Mouse (Mus musculus) gastrocnemius, adult 8-10 months (tissue): ENCODE data around the gene Nedd9. TPM values are rescaled to one million over a fixed set of nuclear protein-coding genes. Genes with fewer than 3 reads are reported as not detected.
"Not testable (repeated sequence)": the region's sequence is repeated elsewhere in the genome, so short reads cannot be mapped to it uniquely, and the experiment has no call there.

ENCODE experiments used
- DNase-seq, 2 experiments: peaks; one replicate each; pipeline ENCODE4 v3.0.0; 2022; ENCODE audit warnings: low spot score in 2 of 2
- total RNA-seq, 4 experiments: library from RNA; stranded (reverse); gene quantifications; 2 replicates each; pipeline ENCODE4 v1.2.4; 2022

Gene Nedd9
- total RNA-seq, 4 experiments from 2014 or later, result 2.0 to 7.9 (median 2.4) TPM

DNA sequence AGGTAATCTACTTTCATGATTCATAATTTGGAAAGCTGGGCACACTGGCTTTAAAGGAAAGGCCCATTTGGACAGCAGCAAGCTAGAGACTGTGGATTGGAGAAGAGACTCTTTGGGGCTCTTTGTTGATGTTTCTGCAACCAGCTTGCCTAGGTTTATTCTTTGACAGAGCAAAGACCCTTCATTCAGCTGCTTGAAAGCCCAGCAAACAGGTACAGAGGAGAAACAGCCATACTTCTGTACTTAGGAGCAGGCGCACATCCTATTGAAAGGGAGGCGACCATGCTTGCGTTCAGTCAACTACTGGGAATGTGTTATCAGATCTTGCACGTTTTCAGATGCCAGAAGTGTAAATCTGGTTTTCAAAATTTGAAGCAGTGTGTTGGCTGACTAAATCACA is 162.5 kb downstream of the Nedd9 start:
- no peak for DNase-seq

DNA sequence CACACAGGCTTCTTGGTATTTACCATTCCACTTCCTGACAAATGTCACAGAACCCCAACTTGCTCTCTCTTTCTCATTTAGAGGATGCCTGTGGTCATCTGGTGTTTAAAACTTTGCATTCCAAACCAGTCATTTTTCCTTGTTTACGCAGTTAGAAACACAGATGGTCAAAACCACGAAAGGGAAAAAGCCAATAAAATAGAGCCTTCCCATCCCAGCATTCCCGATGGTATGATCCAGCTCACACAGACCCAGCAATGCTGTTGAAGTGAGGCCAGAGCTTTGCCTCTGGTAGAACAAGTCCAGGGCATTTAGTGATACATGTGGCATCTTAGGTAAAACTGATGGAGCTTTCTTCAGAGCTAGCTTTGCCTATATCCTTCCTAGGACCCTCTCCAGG is 165.7 kb downstream of the Nedd9 start:
- no peak for DNase-seq

DNA sequence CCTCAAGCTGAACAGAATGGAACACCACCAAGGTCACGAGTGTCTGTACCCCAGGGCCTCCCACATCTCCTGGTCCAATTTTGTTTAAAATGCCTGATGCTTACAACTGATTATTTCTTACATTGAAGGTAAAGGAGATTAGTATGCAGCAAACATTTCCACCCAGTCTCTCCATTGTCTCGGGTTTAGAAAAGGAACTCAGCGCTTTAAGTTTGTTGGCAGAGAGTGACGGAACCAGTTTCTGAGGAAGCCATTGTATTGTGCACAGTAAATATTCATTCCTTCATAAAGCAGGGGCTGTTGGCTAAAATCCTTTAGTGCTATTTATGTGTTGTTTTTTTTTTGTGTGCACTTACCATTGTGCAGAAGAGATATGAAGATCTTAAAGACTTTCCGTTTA is 166.4 kb downstream of the Nedd9 start:
- no peak for DNase-seq

DNA sequence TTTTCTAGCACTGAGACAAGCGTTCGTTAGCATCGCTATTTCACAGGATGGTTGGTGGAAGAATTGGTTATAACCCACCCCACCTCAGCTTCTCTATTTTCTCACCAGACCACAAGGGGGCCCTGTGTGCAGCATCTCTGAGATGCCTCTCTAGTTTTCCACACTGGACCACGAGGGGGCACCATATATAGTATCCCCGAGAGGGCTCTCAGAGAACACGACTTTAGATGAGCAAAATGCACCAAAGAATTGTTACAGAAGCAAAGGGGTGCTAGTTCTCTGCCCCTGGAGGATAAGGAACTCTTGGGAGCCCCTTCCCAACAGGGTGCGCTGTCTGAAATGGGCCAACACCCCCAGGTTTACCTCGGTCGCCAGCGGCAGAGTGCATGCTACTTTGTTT is 184.4 kb downstream of the Nedd9 start:
- peak; percentile 57 to 62 for DNase-seq

DNA sequence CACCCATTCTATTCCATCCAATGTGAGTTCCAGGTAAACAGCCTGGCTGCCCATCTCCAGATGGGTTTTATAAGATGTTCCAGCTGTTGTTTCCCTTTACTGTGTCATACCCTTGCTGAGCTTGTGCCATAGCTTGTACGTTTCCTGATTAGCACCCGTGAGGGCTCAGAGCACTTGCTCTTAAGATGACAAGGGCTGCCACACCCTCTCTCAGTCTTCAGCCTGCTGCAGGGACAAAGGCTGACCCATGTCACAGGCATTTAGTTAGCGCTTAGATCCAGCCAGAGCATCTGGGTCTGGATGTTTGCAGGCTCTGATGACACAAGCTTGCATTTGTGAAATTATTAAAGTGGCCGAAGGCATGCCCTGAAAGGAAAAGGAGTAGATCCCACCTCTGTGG is 187.1 kb downstream of the Nedd9 start:
- DNase-seq, result no peak

DNA sequence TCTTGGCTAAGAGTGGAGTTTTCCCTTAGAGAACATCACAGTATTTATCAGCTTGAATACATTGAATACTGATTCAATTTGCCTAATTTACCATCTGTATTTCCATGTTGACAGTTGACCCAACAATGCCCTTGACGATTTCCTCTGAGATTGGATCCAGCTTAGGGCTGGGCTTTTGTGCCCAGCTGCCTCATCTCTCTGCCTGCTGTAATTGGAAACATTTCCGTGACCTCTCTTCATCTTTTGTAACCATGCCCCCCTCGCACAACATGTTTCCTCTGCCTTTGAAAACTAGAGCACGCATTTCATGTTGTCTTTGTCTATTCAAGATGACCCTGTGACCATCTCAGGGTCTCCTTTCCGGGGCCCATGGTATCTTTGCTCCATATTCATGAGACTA is 188.2 kb downstream of the Nedd9 start:
- DNase-seq, result no peak

DNA sequence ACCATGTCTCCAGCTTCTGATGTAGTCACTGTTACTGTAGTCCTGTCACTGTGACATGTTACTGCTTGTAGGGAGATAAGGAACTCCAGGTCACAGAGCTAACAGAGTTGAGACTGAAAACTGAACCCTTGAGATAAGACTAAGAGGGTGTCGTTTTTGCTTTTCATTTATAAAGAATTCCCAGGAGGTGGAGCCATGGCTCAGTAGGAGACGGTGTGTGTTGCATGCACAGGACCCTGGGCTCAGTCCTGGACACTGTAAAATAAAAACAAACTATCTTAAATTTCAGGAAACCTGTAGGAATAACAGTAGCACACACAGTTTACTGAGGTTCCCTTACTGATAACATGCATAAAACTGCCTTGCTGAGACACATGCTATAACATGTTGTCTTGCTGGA is 188.6 kb downstream of the Nedd9 start:
- no peak for DNase-seq

DNA sequence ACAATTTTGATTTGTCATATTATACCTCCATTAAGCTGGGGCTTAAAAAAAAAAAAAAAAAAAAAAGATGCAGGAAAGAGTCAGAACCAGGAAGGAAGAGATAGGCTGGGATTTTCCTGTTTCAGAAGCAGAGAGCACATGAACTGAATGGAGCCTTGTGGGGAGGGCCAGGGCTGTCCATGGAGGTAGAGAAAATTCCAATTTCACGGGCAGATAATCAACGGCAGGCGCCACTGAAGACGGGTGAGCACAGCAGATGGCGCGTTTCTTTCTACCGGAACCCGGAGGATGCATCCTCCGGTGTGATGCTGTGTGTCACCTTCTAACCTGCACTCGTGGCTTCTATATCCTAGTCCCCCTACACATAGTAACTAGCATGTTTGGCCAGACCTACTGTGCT is 190.8 kb downstream of the Nedd9 start:
- DNase-seq, result no peak

DNA sequence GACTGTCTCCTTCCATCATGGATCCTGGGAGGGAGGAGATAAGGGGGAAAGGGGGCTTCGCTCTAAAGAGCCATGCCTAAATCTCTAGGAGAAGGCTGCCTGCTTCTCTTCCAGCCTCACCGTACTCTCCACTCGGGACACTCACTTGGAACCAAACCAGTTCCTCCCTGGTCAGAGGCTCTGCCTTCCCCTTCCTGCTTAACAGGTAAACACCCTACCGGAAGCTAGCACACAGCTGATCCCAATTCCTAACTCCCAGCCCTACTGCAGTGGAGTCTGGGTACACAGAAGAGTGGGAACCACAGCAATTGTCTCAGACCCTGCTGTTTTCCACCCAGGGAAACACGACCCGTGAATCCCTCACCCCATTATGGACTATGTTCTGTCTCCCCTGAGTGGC is 191.3 kb downstream of the Nedd9 start:
- no peak for DNase-seq

DNA sequence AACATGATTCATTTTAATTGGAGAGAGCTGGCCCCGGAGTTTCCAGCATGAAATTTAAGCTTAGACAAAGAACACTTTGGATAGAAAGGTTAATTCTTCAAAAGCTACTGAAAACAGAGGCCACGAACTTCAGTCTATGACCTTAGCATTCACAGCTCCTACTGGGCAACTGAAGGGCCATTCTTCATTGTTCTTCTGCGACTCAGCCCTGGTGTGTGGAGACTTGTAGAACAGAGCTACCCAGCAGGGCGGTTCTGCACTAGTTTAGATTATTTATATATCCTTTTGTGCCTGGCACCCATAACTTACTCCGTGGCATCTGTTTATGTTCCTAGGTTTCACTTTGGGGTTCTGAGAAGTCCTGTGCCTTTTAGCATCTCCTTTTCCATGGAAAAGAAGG is 193.6 kb downstream of the Nedd9 start:
- no peak for DNase-seq

DNA sequence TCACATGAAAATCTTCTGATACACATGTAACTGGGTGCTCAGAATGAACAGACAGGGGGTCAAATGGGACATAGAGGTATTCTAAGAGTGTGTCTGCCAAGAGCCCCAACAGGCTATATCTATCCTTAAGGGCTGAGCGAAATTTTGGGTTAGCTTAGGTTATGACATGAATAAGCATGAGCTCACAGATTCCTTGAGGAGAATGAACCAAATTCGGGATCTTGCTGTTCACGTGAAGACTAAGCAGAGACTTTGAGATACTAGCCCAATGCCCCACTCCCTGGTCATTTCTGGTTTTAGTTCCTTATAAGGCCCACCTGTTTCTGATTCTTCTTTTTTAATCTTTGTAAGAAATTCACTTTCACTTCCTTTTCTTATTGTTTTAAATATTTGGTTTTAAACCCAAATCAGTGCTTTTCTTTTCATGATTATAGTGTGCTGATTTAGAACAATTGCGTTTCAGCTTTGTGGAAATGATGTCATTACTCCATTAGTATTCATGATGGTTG is 195.6 kb downstream of the Nedd9 start:
- no peak for DNase-seq

DNA sequence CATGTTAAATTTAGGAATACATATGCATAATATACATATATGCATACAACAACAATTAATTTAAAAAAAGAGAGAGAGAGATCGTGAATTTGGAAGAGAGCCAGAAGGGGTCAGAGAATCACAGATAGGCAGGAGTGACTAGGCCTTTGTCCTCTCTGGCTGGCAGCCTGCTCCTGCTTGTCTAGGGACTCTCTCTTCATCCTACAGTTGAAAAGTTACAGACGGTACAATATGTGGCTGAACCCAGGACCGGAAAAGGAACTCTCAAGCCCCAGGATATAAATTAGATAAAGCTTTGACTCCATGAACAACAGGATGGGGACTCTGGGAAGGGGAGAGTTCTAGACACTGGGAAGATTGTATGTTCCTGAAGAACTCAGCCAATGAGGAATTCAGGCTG is 200.9 kb downstream of the Nedd9 start:
- no peak for DNase-seq

DNA sequence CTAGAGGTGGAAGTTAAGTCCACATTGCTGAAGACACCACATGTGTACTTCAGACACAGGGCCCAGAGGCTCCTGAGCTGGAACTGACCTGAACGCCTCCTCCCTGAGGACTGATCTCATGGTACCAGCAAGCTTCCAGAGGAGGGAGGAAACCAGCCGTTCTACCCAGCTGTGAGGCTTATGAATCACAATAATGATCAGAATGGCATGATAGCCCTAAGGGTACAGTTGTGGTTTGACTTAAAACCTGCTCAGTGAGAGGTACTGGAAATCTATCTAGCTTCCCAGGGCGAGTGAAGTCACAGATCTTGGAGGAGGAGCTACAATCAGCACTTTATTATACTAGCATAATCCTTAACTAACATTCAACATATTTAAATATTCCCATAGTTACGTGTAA is 201.7 kb downstream of the Nedd9 start:
- no peak for DNase-seq

DNA sequence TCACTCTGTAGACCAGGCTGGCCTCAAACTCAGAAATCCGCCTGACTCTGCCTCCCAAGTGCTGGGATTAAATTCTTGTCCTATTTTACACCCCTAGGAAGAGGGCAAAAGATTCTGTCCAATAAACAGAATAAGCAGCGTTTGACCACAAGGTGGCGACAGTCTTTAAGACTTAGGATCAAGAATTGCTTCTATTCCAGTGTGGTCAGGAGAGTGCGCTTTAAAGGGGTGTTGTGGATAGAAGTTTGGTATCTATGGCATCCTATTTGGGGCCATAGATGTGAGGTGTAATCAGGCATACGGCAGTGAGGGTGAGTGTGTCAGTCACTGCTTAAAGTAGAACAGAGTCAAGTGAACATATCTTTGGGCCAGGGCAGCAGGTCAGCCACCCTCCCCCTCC is 203.9 kb downstream of the Nedd9 start:
- peak; percentile 38 to 39 for DNase-seq

DNA sequence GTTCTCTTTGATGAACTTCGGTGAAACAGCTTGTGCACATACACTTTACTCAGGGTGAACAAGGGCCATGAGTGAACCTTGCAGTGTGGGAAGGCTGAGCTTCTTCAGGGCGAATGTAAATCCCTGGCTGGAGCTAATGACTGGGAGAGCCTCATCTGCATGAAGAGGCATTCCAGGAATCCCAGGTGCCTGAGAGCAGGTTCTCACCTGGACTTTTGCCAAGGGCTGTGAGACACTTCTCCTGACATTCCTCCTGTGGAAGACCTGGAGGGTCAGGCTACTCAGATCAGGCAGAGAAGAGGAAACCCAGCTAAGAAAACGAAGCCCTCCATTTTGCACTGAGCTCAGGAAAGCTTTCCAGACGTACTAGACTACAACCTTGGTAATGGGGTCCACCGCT is 206.5 kb downstream of the Nedd9 start:
- no peak for DNase-seq

DNA sequence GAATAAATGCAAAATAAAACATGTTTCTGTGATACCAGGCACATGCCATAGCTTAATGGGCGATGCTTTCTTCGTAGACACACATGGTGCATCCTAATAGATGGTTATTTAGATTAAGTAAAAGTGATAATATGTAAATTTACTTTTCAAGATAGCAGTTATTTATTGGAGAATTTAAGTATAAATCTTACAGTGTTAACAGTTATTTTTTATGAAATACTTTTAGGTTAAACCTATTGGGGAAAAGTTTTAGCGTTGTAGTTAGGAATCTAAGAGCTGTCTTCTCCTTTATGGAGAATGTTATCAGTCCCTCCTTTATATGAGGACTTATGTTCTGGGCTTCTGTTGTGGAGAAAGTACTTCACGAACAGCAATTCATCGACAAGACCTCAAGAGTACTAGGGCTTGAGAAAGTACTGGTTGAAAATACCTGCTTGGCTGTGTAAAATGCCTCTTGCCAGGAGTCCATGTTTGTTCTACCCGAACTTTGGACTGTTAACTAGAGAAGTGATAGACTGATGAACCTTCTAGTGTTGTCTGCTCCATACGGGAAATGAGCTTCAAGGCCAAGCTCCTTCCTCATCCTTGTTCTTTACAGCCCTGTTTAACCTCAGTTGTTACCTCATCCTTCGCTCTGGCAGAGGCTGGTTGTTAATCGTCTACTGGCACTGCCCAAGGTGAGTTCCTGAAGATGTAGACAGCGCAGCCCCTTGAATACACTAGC is 213.1 kb downstream of the Nedd9 start, which contains the start of gene Gm17364:
Gene Gm17364 (minus strand): TSS at position 51 of the 724 bp plus-strand sequence.
- no peak for DNase-seq

DNA sequence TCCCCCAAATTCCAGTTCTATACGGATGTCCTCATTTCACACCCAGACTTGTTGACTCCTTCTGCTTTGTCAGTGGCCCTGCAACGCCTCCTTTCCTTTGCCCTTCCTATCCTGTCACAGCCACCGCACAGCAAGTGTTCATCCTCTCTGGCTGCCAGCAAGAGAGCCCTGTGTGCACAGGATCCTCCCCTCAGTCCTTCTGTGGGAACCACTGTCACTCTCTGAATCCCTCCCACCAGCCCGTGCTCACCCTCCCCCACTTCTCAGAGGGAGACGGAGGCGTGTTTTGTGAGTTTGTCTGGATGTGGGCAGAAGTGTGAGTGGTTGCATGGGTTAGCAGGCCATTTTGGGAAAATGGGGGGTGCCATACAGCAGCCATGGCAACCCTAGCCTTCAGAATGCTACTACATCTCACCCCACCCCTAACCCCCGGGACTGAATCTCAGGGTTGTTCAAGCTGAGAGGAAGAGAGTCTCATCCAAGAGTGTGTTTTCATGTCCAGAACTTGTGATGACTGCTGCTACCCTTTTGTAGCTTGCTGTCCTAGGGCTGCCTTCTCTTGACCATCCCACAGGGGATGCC is 219.2 kb downstream of the Nedd9 start:
- DNase-seq, result no peak

DNA sequence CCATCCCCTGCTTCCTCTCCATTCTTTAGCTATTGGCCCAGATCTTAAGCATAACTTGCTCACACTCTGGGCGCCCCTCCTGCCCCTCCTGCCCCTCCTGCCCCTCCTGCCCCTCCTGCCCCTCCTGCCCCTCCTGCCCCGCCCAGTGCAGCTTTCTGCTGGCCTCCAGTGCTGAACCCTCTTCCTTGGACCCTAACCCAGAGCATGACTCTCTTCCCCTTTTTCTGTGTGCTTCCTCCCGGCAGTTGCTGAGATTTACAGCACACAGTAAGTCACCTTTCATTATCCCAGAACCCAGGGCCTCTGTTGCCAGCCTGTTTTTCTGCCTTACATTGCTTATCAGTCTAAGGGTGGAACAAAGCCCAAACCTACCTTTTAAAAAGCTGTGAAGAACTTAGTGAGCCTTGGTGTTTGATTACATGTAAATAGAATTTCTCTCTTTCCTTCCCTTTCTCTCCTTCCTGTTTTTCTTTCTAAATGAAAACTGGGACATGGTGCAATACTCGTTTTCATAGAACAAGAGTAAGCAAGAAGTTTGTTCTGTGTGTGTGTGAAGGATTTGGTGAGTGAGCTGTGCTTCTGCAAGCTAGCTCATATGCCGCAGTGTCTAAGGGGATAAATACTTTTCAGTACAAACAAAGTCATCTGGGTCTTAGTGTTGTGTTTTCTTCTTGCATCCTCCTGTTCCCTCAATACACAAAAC is 223.7 kb downstream of the Nedd9 start:
- no peak for DNase-seq

DNA sequence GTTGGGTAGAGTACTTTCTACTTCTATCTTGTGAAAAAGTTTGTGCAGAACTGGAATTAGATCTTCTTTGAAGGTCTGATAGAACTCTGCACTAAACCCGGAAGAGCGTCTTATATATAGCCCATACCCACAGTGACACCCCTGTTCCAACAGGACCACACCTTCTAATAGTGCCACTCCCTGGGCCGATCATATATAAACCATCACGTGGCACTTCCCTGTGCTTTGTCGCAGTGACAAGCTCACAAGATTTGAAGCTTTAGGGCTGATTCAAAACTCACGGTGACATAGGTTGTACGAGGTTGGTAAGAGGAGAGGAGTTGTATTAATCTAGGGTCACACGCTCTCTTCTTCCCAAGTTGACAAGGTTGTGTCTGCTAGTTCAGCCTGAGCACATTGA is 225.5 kb downstream of the Nedd9 start:
- DNase-seq, result not testable (repeated sequence)
